Mouse (Mus musculus): Measurements from ENCODE around the gene 1110008P14Rik.

DNA sequence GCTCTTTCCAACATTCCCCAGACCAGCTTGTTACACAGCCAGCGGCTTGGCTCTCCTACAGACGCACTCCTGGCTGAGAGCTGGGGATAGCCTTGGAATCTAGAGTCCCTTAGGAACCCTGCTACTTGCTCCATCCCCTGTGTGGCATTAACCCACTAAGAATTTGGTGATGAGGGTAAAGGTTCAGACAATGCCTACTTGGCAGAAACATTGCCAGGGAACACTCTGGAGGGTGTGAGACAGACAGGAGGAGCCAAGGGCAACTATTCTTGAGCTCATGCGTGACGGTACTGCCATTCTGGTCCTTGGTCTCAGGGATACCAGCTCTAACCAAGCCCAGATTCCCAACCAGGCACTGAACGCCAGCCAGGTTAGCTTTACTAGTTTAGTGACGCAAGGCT is 40.1 kb upstream of the 1110008P14Rik start:
- no peak for TF ChIP-seq CTCF (IDR thresholded peaks at IDR 0.05; ENCODE audit: control insufficient read depth, insufficient read depth, insufficient read length)
- TF ChIP-seq FOSL1 (IDR thresholded peaks at IDR 0.05; ENCODE audit: insufficient read depth, low read length, poor library complexity, severe bottlenecking): no peak
- TF ChIP-seq MYOD1 (IDR thresholded peaks at IDR 0.05; ENCODE audit: control insufficient read depth, insufficient read length, low read depth): no peak
